In the genomic region with DNA sequence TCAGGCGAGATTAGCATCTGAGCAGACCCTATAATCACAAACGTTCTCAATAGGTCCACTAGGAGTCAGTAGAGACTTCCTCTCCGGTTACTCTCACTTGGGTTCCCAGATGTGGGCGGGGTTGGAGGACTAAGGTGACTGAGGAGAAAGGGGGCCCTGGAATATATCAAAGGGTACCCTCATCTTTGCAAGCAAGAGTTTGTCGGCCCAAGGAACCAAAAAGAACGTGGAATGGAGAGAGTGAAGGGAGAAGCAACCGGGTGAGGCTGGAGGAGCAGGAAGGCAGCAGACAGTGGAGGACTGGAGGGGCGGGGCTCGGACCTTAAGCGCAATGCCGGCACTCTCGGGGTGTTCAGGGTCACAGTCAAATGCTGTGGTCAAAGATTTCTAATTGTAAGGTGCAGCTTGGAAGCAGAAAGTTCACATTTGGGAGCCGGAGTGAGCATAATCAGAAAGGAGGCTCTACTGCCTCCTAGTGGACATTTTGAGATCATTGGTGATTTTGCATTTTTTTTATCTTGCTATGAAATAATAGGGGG, we compare ENCODE assay signal across 8 mouse cellular contexts.
DNase-seq lines count a peak whose midpoint lies in the region; ATAC-seq lines count a peak whose summit lies in the region.

No protein-coding gene starts in this region.

- DNase-seq in gastrocnemius, postnatal 14 days, result peak; percentile 61
- peak; percentile 67 to 70 for DNase-seq in left cerebral cortex, postnatal 14 days (ENCODE audit: low spot score in 2 of 2)
- DNase-seq in right cerebral cortex, postnatal 10 days (ENCODE audit: low spot score in 2 of 2), result peak; percentile 61 to 75
- DNase-seq in yolk sac, embryonic 10.5 days (ENCODE audit: low spot score), result peak; percentile 71

- intact Hi-C loops in gastrocnemius, postnatal 14 days (cut with DNase I; ENCODE audit: low total_unique reads), result loop anchor here (5.0 kb wide), 1 partner anchor 104 kb away; no protein-coding TSS in a partner anchor
- intact Hi-C loops in left cerebral cortex, postnatal 14 days (cut with DNase I), result loop anchor here (1.0 to 5.0 kb wide), 3 partner anchors 69 to 106 kb away; a partner anchor contains a TSS

- peak; percentile 96 for ATAC-seq in activated CD4-positive, CD25-positive, alpha-beta regulatory T cell, adult 4 months
- ATAC-seq in common myeloid progenitor, adult 5-6 weeks (replicated peaks; ENCODE audit: low read depth, poor library complexity, severe bottlenecking), result peak; percentile 86
- peak; percentile 97 for ATAC-seq in inflammation-experienced regulatory T-cells, adult 6 months
- ATAC-seq in megakaryocyte progenitor cell, adult 5-6 weeks (replicated peaks; ENCODE audit: poor library complexity), result peak; percentile 79

Comparison
In these comparisons a context has a peak if more than half of its experiments do, and no peak if none do; other contexts are left out.
1. Peak in every context shown above with its lines: DNase-seq and ATAC-seq.